Comparison of ENCODE assay signal across 25 mouse cellular contexts in genomic region chr11:118605570-118605969, GRCm38 (mm10).
DNase-seq lines count a peak whose midpoint lies in the region; ATAC-seq and TF ChIP-seq lines count a peak whose summit lies in the region.
"Had no signal": no experiment of that assay in that cellular context is flagged by ENCODE, and none has a peak within 500 bp of the region (broad histone marks: within the 10 kb centered on the region; RNA-seq: fewer than 3 reads in every experiment).

No protein-coding gene starts in this region.

- H3K27ac ChIP-seq in cerebellum, adult 2 months (ENCODE audit: insufficient read depth, low read length), result no peak overlapping the region
- H3K27ac ChIP-seq in layer of hippocampus, adult 2 months, result no peak overlapping the region
- no peak overlapping the region for H3K27ac ChIP-seq in midbrain, postnatal 0 days (ENCODE audit: low read depth, low read length)
- no peak overlapping the region for H3K27ac ChIP-seq in midbrain, embryonic 10.5 days (replicated peaks)
- H3K27ac ChIP-seq: embryonic facial prominence, embryonic 12.5 days; embryonic facial prominence, embryonic 15.5 days; heart, adult 2 months; heart, embryonic 10.5 days; heart, embryonic 13.5 days had no signal

- no peaks in the 10 kb centered on the region for H3K36me3 ChIP-seq in midbrain, postnatal 0 days (ENCODE audit: insufficient read depth, low read length)
- no peaks in the 10 kb centered on the region for H3K36me3 ChIP-seq in midbrain, embryonic 10.5 days
- H3K36me3 ChIP-seq: embryonic facial prominence, embryonic 12.5 days; embryonic facial prominence, embryonic 15.5 days; heart, embryonic 10.5 days; heart, embryonic 13.5 days; hindbrain, embryonic 13.5 days had no signal

- no peak overlapping the region for H3K9ac ChIP-seq in midbrain, postnatal 0 days (replicated peaks; ENCODE audit: low read length, poor library complexity, severe bottlenecking)
- H3K9ac ChIP-seq: embryonic facial prominence, embryonic 12.5 days; embryonic facial prominence, embryonic 15.5 days; heart, embryonic 13.5 days; hindbrain, embryonic 13.5 days had no signal

- H3K27me3 ChIP-seq in cerebellum, adult 2 months (ENCODE audit: control insufficient read depth, insufficient read depth, low read length), result no peaks in the 10 kb centered on the region
- H3K27me3 ChIP-seq in midbrain, postnatal 0 days (ENCODE audit: insufficient read depth, low read length), result 0 out of 2 replicates have a peak, but pooled peaks cover 5% of the 10 kb centered on the region
- peaks cover 16% of the 10 kb centered on the region for H3K27me3 ChIP-seq in midbrain, embryonic 10.5 days (ENCODE audit: low read depth, poor library complexity, severe bottlenecking)
- H3K27me3 ChIP-seq: hindbrain, embryonic 13.5 days had no signal

- TF ChIP-seq CTCF in cerebellum, adult 2 months (IDR thresholded peaks at IDR 0.05; ENCODE audit: borderline replicate concordance, insufficient read depth, low read depth, low read length), result peak; percentile 23; the same call in 1 of the 2 replicates
- peak; percentile 61 for TF ChIP-seq CTCF in layer of hippocampus, adult 2 months (conservative IDR thresholded peaks at IDR 0.05)
- peak; percentile 44 for TF ChIP-seq CTCF in midbrain, postnatal 0 days (IDR thresholded peaks at IDR 0.05)
- peak; percentile 5; the same call in 1 of the 2 replicates for TF ChIP-seq CTCF in brain, embryonic 14.5 days (IDR thresholded peaks at IDR 0.05; ENCODE audit: borderline replicate concordance, extremely low read depth, insufficient read depth, insufficient read length)

- no peak overlapping the region for H3K4me3 ChIP-seq in cerebellum, adult 2 months (replicated peaks; ENCODE audit: insufficient read depth, low read depth, low read length)
- H3K4me3 ChIP-seq in layer of hippocampus, adult 2 months, result no peak overlapping the region
- no peak overlapping the region for H3K4me3 ChIP-seq in midbrain, postnatal 0 days (ENCODE audit: low read depth, low read length)
- no peak overlapping the region for H3K4me3 ChIP-seq in midbrain, embryonic 10.5 days
- H3K4me3 ChIP-seq: embryonic facial prominence, embryonic 12.5 days; embryonic facial prominence, embryonic 15.5 days; heart, adult 2 months; heart, embryonic 10.5 days; heart, embryonic 13.5 days; hindbrain, embryonic 13.5 days had no signal

- WGBS in cerebellum, adult 2 months, result 24% methylated on average over 2 of the region's 2 CpGs
- WGBS in midbrain, postnatal 0 days, result 98% methylated on average over 2 of the region's 2 CpGs
- WGBS in midbrain, embryonic 10.5 days, result 82% methylated on average over 2 of the region's 2 CpGs

- peaks cover 41% of the 10 kb centered on the region for H3K4me1 ChIP-seq in cerebellum, adult 2 months (ENCODE audit: control insufficient read depth, insufficient read depth, low read length)
- H3K4me1 ChIP-seq in midbrain, postnatal 0 days (ENCODE audit: insufficient read depth, low read length), result peaks cover 10% of the 10 kb centered on the region
- H3K4me1 ChIP-seq in midbrain, embryonic 10.5 days, result peaks cover 30% of the 10 kb centered on the region
- H3K4me1 ChIP-seq: heart, embryonic 10.5 days; heart, embryonic 13.5 days had no signal

- no peak for ATAC-seq in midbrain, postnatal 0 days (ENCODE audit: low FRiP score)
- ATAC-seq: forebrain, embryonic 14.5 days; hindbrain, embryonic 16.5 days; inflammation-experienced regulatory T-cells, adult 6 months; intestine, embryonic 16.5 days had no signal

- no peak overlapping the region for H3K4me2 ChIP-seq in midbrain, postnatal 0 days (ENCODE audit: low read depth, low read length, poor library complexity, severe bottlenecking)
- H3K4me2 ChIP-seq: embryonic facial prominence, embryonic 12.5 days; embryonic facial prominence, embryonic 15.5 days; heart, embryonic 13.5 days; hindbrain, embryonic 13.5 days had no signal

- no peak for DNase-seq in cerebellum, adult 2 months
- no peak for DNase-seq in cerebellum, adult 9-10 months
- no peak for DNase-seq in layer of hippocampus, adult 2 months (ENCODE audit: low spot score in 2 of 2)
- no peak for DNase-seq in layer of hippocampus, adult 18-20 months (ENCODE audit: low spot score in 2 of 2)
- no peak for DNase-seq in midbrain, postnatal 0 days (ENCODE audit: low spot score)
- no peak for DNase-seq in midbrain, embryonic 10.5 days (ENCODE audit: low spot score)
- DNase-seq in brain, embryonic 14.5 days (ENCODE audit: low read depth), result no peak
- DNase-seq in thymus, postnatal 0 days (ENCODE audit: low spot score), result no peak
- DNase-seq: adrenal gland, postnatal 14 days; cerebellum, adult 11-12 months; cerebellum, adult 9-11 months; cerebellum, postnatal 25 days; gastrocnemius, postnatal 10 days; gastrocnemius, postnatal 36 days; heart, adult 2 months; heart, postnatal 14 days had no signal

- TF ChIP-seq POLR2A in cerebellum, adult 2 months (IDR thresholded peaks at IDR 0.05; ENCODE audit: borderline replicate concordance, insufficient read depth, low read length), result no peak
- TF ChIP-seq POLR2A in brain, embryonic 14.5 days (IDR thresholded peaks at IDR 0.05; ENCODE audit: borderline replicate concordance, extremely low read depth, insufficient read depth, insufficient read length, poor library complexity, severe bottlenecking), result no peak

- no peaks in the 10 kb centered on the region for H3K9me3 ChIP-seq in midbrain, postnatal 0 days (ENCODE audit: low read length)
- 0 out of 2 replicates have a peak, but pooled peaks cover 5% of the 10 kb centered on the region for H3K9me3 ChIP-seq in midbrain, embryonic 10.5 days (replicated peaks)
- H3K9me3 ChIP-seq: embryonic facial prominence, embryonic 12.5 days; embryonic facial prominence, embryonic 15.5 days; heart, embryonic 10.5 days; heart, embryonic 13.5 days; hindbrain, embryonic 13.5 days had no signal

Comparison
In these comparisons a context has a peak if more than half of its experiments do, and no peak if none do; other contexts are left out.
1. CTCF ChIP-seq: peak in every context shown above with its lines; median percentile 61 in layer of hippocampus, adult 2 months; 44 in midbrain, postnatal 0 days; 23 in cerebellum, adult 2 months; 5 in brain, embryonic 14.5 days.